Mouse (Mus musculus) stomach, embryonic 14.5 days (tissue): ENCODE measurements at regions not wholly inside any gene's neighbourhood (a gene's known extent, or its start where the extent isn't known, plus 50 kb on each side); places are given as distances from the start of the nearest gene placed in this dataset. TPM values are rescaled to one million over a fixed set of nuclear protein-coding genes. Genes with fewer than 3 reads are reported as not detected.
"Not testable (repeated sequence)": the region's sequence is repeated elsewhere in the genome, so short reads cannot be mapped to it uniquely, and the experiment has no call there.

Experiments
- ATAC-seq: fragments of 200-750 bp; cut with Nextera tagmentation; 2 replicates; pipeline ENCODE4 v1.8.0; 2017; ENCODE audit warnings: low read depth, moderate TSS enrichment; ENCODE audit not compliant: insufficient number of reproducible peaks, insufficient read depth, low FRiP score
- H3K27ac ChIP-seq: fragments of 300-500 bp; sonication (generic); 2 replicates; pipeline ENCODE4 v1.5.1; 2014; ENCODE audit warnings: mild to moderate bottlenecking, low read length, moderate library complexity, mixed read lengths
- H3K27me3 ChIP-seq: fragments of 300-500 bp; sonication (generic); 2 replicates; pipeline ENCODE4 v1.6.1; 2014; ENCODE audit warnings: low read length, control low read depth, mixed read lengths; ENCODE audit not compliant: control insufficient read depth, insufficient read depth
- H3K36me3 ChIP-seq: fragments of 300-500 bp; sonication (generic); 2 replicates; pipeline ENCODE4 v1.6.1; 2014; ENCODE audit warnings: mild to moderate bottlenecking, control low read depth, low read length, moderate library complexity, mixed read lengths; ENCODE audit not compliant: control insufficient read depth, insufficient read depth
- H3K4me1 ChIP-seq: fragments of 300-500 bp; sonication (generic); 2 replicates; pipeline ENCODE4 v1.6.1; 2014; ENCODE audit warnings: low read length, control low read depth, mixed read lengths; ENCODE audit not compliant: control insufficient read depth, insufficient read depth
- H3K4me2 ChIP-seq: fragments of 300-500 bp; sonication (generic); replicated peaks from 2 replicates; pipeline ENCODE4 v1.6.1; 2014; ENCODE audit warnings: low read depth, low read length, control low read depth
- H3K4me3 ChIP-seq: fragments of 300-500 bp; sonication (generic); 2 replicates; pipeline ENCODE4 v1.5.1; 2014; ENCODE audit warnings: low read depth, low read length, control low read depth
- H3K9ac ChIP-seq: fragments of 300-500 bp; sonication (generic); replicated peaks from 2 replicates; pipeline ENCODE4 v1.6.1; 2014; ENCODE audit warnings: low read depth, mild to moderate bottlenecking, control low read depth, low read length, moderate library complexity, mixed read lengths
- H3K9me3 ChIP-seq: fragments of 300-500 bp; sonication (generic); 2 replicates; pipeline ENCODE4 v1.6.1; 2016; ENCODE audit warnings: low read depth, low read length, control low read depth; ENCODE audit not compliant: control insufficient read depth
- WGBS: fragments of 180-500 bp; shearing (Covaris S2); extraction: QIAGEN DNeasy Blood & Tissue Kit; methylation state at CpG from one replicate; pipeline ENCODE4 v1.1.7; 2014; 5-methylcytosine and 5-hydroxymethylcytosine counted together
- microRNA-seq: library from miRNA; unstranded; fragments of <30 nt; microRNA quantifications from one replicate; pipeline ENCODE4, GENCODE M21; 2016

DNA sequence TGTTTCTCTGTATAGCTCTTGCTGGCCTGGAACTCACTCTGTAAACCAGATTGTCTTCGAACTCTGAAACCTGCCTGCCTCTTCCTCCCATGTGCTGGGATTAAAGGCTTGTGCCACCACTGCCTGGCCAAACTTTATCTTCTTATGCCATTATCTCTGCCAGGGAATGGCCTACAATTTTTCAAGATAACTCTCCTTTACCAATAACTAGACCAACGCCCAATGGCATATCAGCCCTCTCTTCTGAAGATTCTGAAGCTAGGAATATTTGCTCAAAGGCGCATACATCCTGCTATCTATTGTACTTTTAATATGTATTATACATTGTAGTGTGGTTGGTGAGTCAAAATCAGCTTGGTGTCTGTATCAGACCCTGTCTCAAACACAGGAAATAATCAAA, 235.4 kb upstream of the Cts3 start:
- not testable (repeated sequence) for H3K27me3 ChIP-seq, H3K4me1 ChIP-seq, ATAC-seq, H3K4me2 ChIP-seq, H3K36me3 ChIP-seq, H3K4me3 ChIP-seq, H3K9me3 ChIP-seq, H3K9ac ChIP-seq, H3K27ac ChIP-seq
- WGBS, result 96% methylated on average over 3 of the region's 3 CpGs

DNA sequence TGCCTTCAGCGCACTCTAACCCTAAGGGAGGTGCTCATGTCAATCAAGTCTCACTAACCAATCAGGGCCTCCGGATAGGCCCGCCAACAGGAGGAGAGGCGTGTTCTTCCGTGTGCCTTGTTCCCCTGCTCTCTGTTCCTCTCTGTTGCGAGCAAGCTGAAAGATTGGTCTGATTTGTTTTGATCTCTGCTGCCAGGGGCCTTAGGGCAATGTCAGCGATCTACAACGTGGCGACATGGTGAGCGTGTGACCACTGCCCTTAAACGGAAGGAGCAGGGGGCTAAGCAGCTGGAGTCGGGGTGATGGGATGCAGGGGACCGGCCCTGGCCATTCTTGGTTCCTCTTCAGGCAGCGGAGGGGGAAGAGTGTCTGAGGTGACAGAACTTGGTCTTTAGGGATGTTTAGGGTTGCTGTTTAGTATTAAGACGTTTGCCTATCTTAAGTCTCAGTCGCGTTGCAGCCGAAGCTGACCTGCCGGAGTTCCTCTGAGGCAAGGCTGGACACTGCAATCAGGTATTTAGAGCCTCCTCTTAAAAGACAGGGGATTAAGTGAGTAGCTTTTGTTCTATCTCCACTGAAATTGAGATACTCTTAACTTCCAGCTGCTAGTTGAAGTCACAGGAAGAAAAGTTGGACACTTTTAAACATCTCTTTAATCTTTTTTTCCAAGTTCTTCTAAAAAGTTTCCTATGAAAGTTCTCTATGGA, 234.4 kb upstream of the Cts3 start:
- WGBS, result 2% methylated on average over 19 of the region's 19 CpGs
- H3K4me3 ChIP-seq, result peak overlapping the region; percentile 53
- not testable (repeated sequence) for H3K27ac ChIP-seq, H3K36me3 ChIP-seq, H3K27me3 ChIP-seq, H3K9me3 ChIP-seq, H3K4me1 ChIP-seq
- peak overlapping the region; percentile 42 for H3K4me2 ChIP-seq
- H3K9ac ChIP-seq, result peak overlapping the region; percentile 36
- ATAC-seq, result peak; percentile 75; the same call in 1 of the 2 replicates

DNA sequence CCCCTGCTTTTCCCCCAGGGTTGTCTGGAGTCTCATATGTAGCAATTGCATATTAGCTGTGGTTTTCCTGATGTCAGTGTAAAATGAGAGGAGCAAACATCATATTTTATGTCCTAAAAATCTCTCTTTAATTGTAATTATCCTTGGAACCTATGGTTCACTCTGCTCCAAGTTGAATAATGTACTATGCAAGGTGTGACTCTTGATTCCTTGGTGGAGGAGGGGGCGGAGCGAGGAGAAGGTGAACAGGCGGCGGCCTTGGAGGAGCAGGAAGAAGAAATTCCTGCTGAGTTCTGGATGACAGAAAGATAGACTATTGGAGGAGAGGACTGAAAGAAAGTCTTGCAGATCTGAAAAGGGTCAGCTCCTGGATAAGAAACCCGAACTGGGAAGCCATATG, 233.8 kb upstream of the Cts3 start:
- H3K27ac ChIP-seq, ATAC-seq, H3K9ac ChIP-seq, H3K4me1 ChIP-seq, H3K36me3 ChIP-seq, H3K9me3 ChIP-seq, H3K27me3 ChIP-seq: not testable (repeated sequence)
- WGBS, result 24% methylated on average over 5 of the region's 5 CpGs
- Histone ChIP-seq H3K4me2 (peak overlapping the region; percentile 42; the same call in 1 of the 2 replicates), H3K4me3 (peak overlapping the region; percentile 53)

DNA sequence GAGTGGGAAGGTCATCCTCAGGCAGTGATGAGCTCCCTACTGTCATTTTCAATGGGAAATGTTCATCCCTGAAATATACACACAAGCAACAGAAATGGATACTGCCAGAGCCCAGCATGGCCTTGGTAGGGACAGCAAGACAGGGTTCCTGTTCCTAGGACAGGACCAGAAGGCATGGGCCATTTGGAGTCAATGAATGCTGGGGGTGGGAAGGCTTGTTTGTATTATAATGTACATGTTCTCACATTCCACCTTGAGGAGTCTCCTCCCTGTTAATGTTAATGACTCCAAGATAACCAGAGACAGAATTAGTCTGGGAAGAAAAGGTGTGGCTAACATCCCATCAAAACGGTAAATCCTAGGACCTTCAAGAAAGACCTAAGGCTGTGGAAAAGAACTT, 193.5 kb upstream of the Cts3 start:
- not testable (repeated sequence) for H3K4me1 ChIP-seq, H3K27me3 ChIP-seq, H3K27ac ChIP-seq, H3K4me2 ChIP-seq, H3K4me3 ChIP-seq, H3K9ac ChIP-seq, H3K9me3 ChIP-seq, ATAC-seq, H3K36me3 ChIP-seq
- 69% methylated on average over 1 of the region's 1 CpGs for WGBS

Small RNA genes lying in the stretch of these regions (microRNA-seq; reads per million reads assigned to microRNA genes)
- not detected for gene Gm23739
